Mouse (Mus musculus) neural tube, embryonic 13.5 days (tissue): Measurements from ENCODE around the gene Oxt. TPM values are rescaled to one million over a fixed set of nuclear protein-coding genes. Genes with fewer than 3 reads are reported as not detected.
"Not testable (repeated sequence)": the region's sequence is repeated elsewhere in the genome, so short reads cannot be mapped to it uniquely, and the experiment has no call there.

ENCODE experiments used
- ATAC-seq: fragments of 200-750 bp; cut with Nextera tagmentation; 2 replicates; pipeline ENCODE4 v1.8.0; 2017; ENCODE audit warnings: low read depth, mild to moderate bottlenecking, moderate TSS enrichment, moderate library complexity
- H3K27ac ChIP-seq: fragments of 300-500 bp; sonication (generic); replicated peaks from 2 replicates; pipeline ENCODE4 v1.5.1; 2015; ENCODE audit warnings: moderate library complexity, mild to moderate bottlenecking, inconsistent platforms
- H3K27me3 ChIP-seq: fragments of 300-500 bp; sonication (generic); 2 replicates; pipeline ENCODE4 v1.6.1; 2015; ENCODE audit warnings: mild to moderate bottlenecking, inconsistent platforms
- H3K36me3 ChIP-seq: fragments of 300-500 bp; sonication (generic); 2 replicates; pipeline ENCODE4 v1.6.1; 2015; ENCODE audit warnings: mild to moderate bottlenecking, inconsistent platforms
- H3K4me1 ChIP-seq: fragments of 300-500 bp; sonication (generic); replicated peaks from 2 replicates; pipeline ENCODE4 v1.6.1; 2015; ENCODE audit warnings: inconsistent platforms
- H3K4me2 ChIP-seq: fragments of 300-500 bp; sonication (generic); 2 replicates; pipeline ENCODE4 v1.6.1; 2015; ENCODE audit warnings: inconsistent platforms, mild to moderate bottlenecking, moderate library complexity
- H3K4me3 ChIP-seq: fragments of 300-500 bp; sonication (generic); 2 replicates; pipeline ENCODE4 v1.5.1; 2015; ENCODE audit warnings: mild to moderate bottlenecking, inconsistent platforms
- H3K9ac ChIP-seq: fragments of 300-500 bp; sonication (generic); 2 replicates; pipeline ENCODE4 v1.6.1; 2015; ENCODE audit warnings: moderate library complexity, mild to moderate bottlenecking, inconsistent platforms
- H3K9me3 ChIP-seq: fragments of 300-500 bp; sonication (generic); 2 replicates; pipeline ENCODE4 v1.6.1; 2016; ENCODE audit warnings: inconsistent platforms
- WGBS: fragments of 180-500 bp; shearing (Covaris S2); methylation state at CpG from one replicate; pipeline ENCODE4 v1.1.7; 2015; 5-methylcytosine and 5-hydroxymethylcytosine counted together
- polyA plus RNA-seq: library from polyadenylated mRNA; unstranded; fragments of >200 nt; fragmentation: Nextera tagmentation; extraction: Ambion mirVana; gene quantifications from 2 replicates; pipeline ENCODE4 v1.2.1, GENCODE M21; 2015

The Oxt gene
- polyA plus RNA-seq, 1 experiment from 2014 or later: not detected

- no peak overlapping the region for H3K9ac ChIP-seq
- peaks cover 54% of the 10 kb centered on the region for H3K36me3 ChIP-seq
- WGBS: 72% methylated on average over 2 of the region's 2 CpGs
- no peak overlapping the region for H3K4me3 ChIP-seq
- H3K27me3 ChIP-seq: no peaks in the 10 kb centered on the region
- peaks cover 5% of the 10 kb centered on the region for H3K4me1 ChIP-seq
- H3K27ac ChIP-seq: no peak overlapping the region
- no peak for ATAC-seq
- no peaks in the 10 kb centered on the region for H3K9me3 ChIP-seq
- H3K4me2 ChIP-seq: no peak overlapping the region
Observed at GRCm38 (mm10) chr2:130558015-130558414, 18.0 kb upstream of the Oxt start.

- peaks cover 24% of the 10 kb centered on the region for H3K4me1 ChIP-seq
- H3K36me3 ChIP-seq: peaks cover 26% of the 10 kb centered on the region
- under 1% methylated on average over 61 of the region's 61 CpGs for WGBS
- H3K9ac ChIP-seq: peak within 1 kb of the TSS; percentile 95
- H3K4me3 ChIP-seq: peak within 1 kb of the TSS; percentile 97
- ATAC-seq: peak; percentile 99
- H3K27me3 ChIP-seq: no peaks in the 10 kb centered on the region
- peak within 1 kb of the TSS; percentile 52 for H3K27ac ChIP-seq
- H3K4me2 ChIP-seq: peak within 1 kb of the TSS; percentile 94
- no peaks in the 10 kb centered on the region for H3K9me3 ChIP-seq
Observed at GRCm38 (mm10) chr2:130563212-130564055, 12.5 kb upstream of the Oxt start, which contains the start of gene Mrps26. Gene Mrps26 (plus strand): TSS chr2:130563742.

GRCm38 (mm10) chr2:130564063-130564462 is 11.9 kb upstream of the Oxt start:
- Histone ChIP-seq H3K9me3 (no peaks in the 10 kb centered on the region), H3K9ac (peak overlapping the region; percentile 95), H3K36me3 (peaks cover 23% of the 10 kb centered on the region), H3K4me3 (peak overlapping the region; percentile 97), H3K4me2 (peak overlapping the region; percentile 94), H3K27me3 (no peaks in the 10 kb centered on the region), H3K4me1 (peaks cover 24% of the 10 kb centered on the region), H3K27ac (peak overlapping the region; percentile 52; the same call in 1 of the 2 replicates)
- WGBS: 2% methylated on average over 23 of the region's 23 CpGs
- peak; percentile 60 for ATAC-seq

- Histone ChIP-seq H3K4me2 (peak overlapping the region; percentile 94), H3K9ac (peak overlapping the region; percentile 95), H3K27me3 (no peaks in the 10 kb centered on the region), H3K4me3 (peak overlapping the region; percentile 97), H3K36me3 (peaks cover 23% of the 10 kb centered on the region), H3K9me3 (no peaks in the 10 kb centered on the region), H3K4me1 (peaks cover 24% of the 10 kb centered on the region), H3K27ac (no peak overlapping the region)
- 83% methylated on average over 8 of the region's 8 CpGs for WGBS
- ATAC-seq: no peak
Observed at GRCm38 (mm10) chr2:130564983-130565382, 11.0 kb upstream of the Oxt start.

GRCm38 (mm10) chr2:130568921-130569320 is 7.1 kb upstream of the Oxt start:
- ATAC-seq: no peak
- peaks cover 23% of the 10 kb centered on the region for H3K36me3 ChIP-seq
- H3K27ac ChIP-seq: no peak overlapping the region
- peaks cover under 1% of the 10 kb centered on the region; the same call in 1 of the 2 replicates for H3K27me3 ChIP-seq
- H3K4me2 ChIP-seq: no peak overlapping the region
- no peak overlapping the region for H3K4me3 ChIP-seq
- 81% methylated on average over 4 of the region's 4 CpGs for WGBS
- H3K9ac ChIP-seq: no peak overlapping the region
- no peaks in the 10 kb centered on the region for H3K9me3 ChIP-seq
- H3K4me1 ChIP-seq: peaks cover 17% of the 10 kb centered on the region

- H3K9me3 ChIP-seq: no peaks in the 10 kb centered on the region
- peaks cover 22% of the 10 kb centered on the region for H3K36me3 ChIP-seq
- peaks cover 9% of the 10 kb centered on the region for H3K4me1 ChIP-seq
- H3K4me3 ChIP-seq: no peak overlapping the region
- H3K4me2 ChIP-seq: no peak overlapping the region
- no peak overlapping the region for H3K27ac ChIP-seq
- ATAC-seq: no peak
- H3K9ac ChIP-seq: no peak overlapping the region
- peaks cover 10% of the 10 kb centered on the region for H3K27me3 ChIP-seq
Observed at GRCm38 (mm10) chr2:130569926-130570325, 6.0 kb upstream of the Oxt start.

- Histone ChIP-seq H3K4me2 (no peak overlapping the region), H3K27me3 (peaks cover 60% of the 10 kb centered on the region)
Observed at GRCm38 (mm10) chr2:130574960-130575359, 1.0 kb upstream of the Oxt start.

GRCm38 (mm10) chr2:130576564-130576963 is 591 bp downstream of the Oxt start:
- peak overlapping the region; percentile 53 for H3K4me2 ChIP-seq
- not testable (repeated sequence) for H3K9me3 ChIP-seq, H3K36me3 ChIP-seq, ATAC-seq, H3K27ac ChIP-seq
- H3K4me3 ChIP-seq: peak overlapping the region; percentile 27
- H3K9ac ChIP-seq: peak overlapping the region; percentile 54
- 3% methylated on average over 30 of the region's 32 CpGs for WGBS
- H3K4me1 ChIP-seq: peaks cover 31% of the 10 kb centered on the region
- H3K27me3 ChIP-seq: peaks cover 76% of the 10 kb centered on the region

More at GRCm38 (mm10) chr2:130574960-130575359, 1.0 kb upstream of the Oxt start:
- peaks cover 18% of the 10 kb centered on the region for H3K4me1 ChIP-seq
- no peak overlapping the region for H3K9ac ChIP-seq
- WGBS: 79% methylated on average over 5 of the region's 5 CpGs
- no peak overlapping the region for H3K27ac ChIP-seq
- no peaks in the 10 kb centered on the region for H3K36me3 ChIP-seq
- ATAC-seq: no peak
- no peak overlapping the region for H3K4me3 ChIP-seq
- H3K9me3 ChIP-seq: no peaks in the 10 kb centered on the region

- Histone ChIP-seq H3K27me3 (peaks cover 80% of the 10 kb centered on the region), H3K36me3 (no peaks in the 10 kb centered on the region), H3K4me2 (peak overlapping the region; percentile 53), H3K27ac (no peak overlapping the region), H3K4me3 (peak overlapping the region; percentile 27), H3K4me1 (peaks cover 31% of the 10 kb centered on the region), H3K9ac (0 out of 2 replicates have a peak overlapping the region, but pooled peaks have one; percentile 54), H3K9me3 (no peaks in the 10 kb centered on the region)
- no peak for ATAC-seq
- WGBS: 2% methylated on average over 9 of the region's 9 CpGs
Observed at GRCm38 (mm10) chr2:130577021-130577420, 1.0 kb downstream of the Oxt start.

GRCm38 (mm10) chr2:130577632-130578031 is 1.7 kb downstream of the Oxt start:
- Histone ChIP-seq H3K9ac (no peak overlapping the region), H3K27me3 (peaks cover 87% of the 10 kb centered on the region), H3K36me3 (no peaks in the 10 kb centered on the region), H3K27ac (no peak overlapping the region), H3K4me1 (peaks cover 31% of the 10 kb centered on the region), H3K9me3 (no peaks in the 10 kb centered on the region), H3K4me3 (no peak overlapping the region), H3K4me2 (peak overlapping the region; percentile 22; the same call in 1 of the 2 replicates)
- ATAC-seq: no peak
- 5% methylated on average over 12 of the region's 12 CpGs for WGBS

- no peak overlapping the region for H3K4me2 ChIP-seq
- 13% methylated on average over 11 of the region's 11 CpGs for WGBS
- ATAC-seq: 0 out of 2 replicates have a peak, but pooled peaks have one; percentile 51
- H3K4me1 ChIP-seq: peaks cover 31% of the 10 kb centered on the region
- H3K9me3 ChIP-seq: no peaks in the 10 kb centered on the region
- no peak overlapping the region for H3K9ac ChIP-seq
- H3K36me3 ChIP-seq: no peaks in the 10 kb centered on the region
- H3K27me3 ChIP-seq: peaks cover 92% of the 10 kb centered on the region
- no peak overlapping the region for H3K4me3 ChIP-seq
- no peak overlapping the region for H3K27ac ChIP-seq
Observed at GRCm38 (mm10) chr2:130578148-130578547, 2.2 kb downstream of the Oxt start.

GRCm38 (mm10) chr2:130579791-130580190 is 3.8 kb downstream of the Oxt start:
- Histone ChIP-seq H3K4me2 (no peak overlapping the region), H3K36me3 (no peaks in the 10 kb centered on the region), H3K27ac (no peak overlapping the region), H3K27me3 (peaks cover 96% of the 10 kb centered on the region), H3K4me1 (peaks cover 31% of the 10 kb centered on the region), H3K4me3 (no peak overlapping the region), H3K9me3 (no peaks in the 10 kb centered on the region), H3K9ac (no peak overlapping the region)
- ATAC-seq: no peak
- 3% methylated on average over 8 of the region's 8 CpGs for WGBS
